Mouse (Mus musculus) kidney, embryonic 15.5 days (tissue): ENCODE data around the gene Cdca4. TPM values are rescaled to one million over a fixed set of nuclear protein-coding genes. Genes with fewer than 3 reads are reported as not detected.
A peak's percentile ranks its signal among the peaks of the same experiment; 100 is the strongest.

Experiments used
- ATAC-seq: fragments of 200-750 bp; cut with Nextera tagmentation; replicated peaks from 2 replicates; pipeline ENCODE4 v1.8.0; 2017; ENCODE audit warnings: moderate TSS enrichment; ENCODE audit not compliant: low FRiP score
- H3K27ac ChIP-seq: fragments of 300-500 bp; sonication (generic); 2 replicates; pipeline ENCODE4 v1.5.1; 2015; ENCODE audit warnings: mild to moderate bottlenecking, inconsistent platforms
- H3K27me3 ChIP-seq: fragments of 300-500 bp; sonication (generic); 2 replicates; pipeline ENCODE4 v1.6.1; 2015; ENCODE audit warnings: inconsistent platforms
- H3K36me3 ChIP-seq: fragments of 300-500 bp; sonication (generic); 2 replicates; pipeline ENCODE4 v1.6.1; 2015; ENCODE audit warnings: inconsistent platforms
- H3K4me1 ChIP-seq: fragments of 300-500 bp; sonication (generic); 2 replicates; pipeline ENCODE4 v1.6.1; 2015; ENCODE audit warnings: inconsistent platforms
- H3K4me2 ChIP-seq: fragments of 300-500 bp; sonication (generic); 2 replicates; pipeline ENCODE4 v1.6.1; 2015; ENCODE audit warnings: moderate library complexity, mild to moderate bottlenecking, inconsistent platforms
- H3K4me3 ChIP-seq: fragments of 300-500 bp; sonication (generic); replicated peaks from 2 replicates; pipeline ENCODE4 v1.5.1; 2015; ENCODE audit warnings: mild to moderate bottlenecking, inconsistent platforms
- H3K9ac ChIP-seq: fragments of 300-500 bp; sonication (generic); 2 replicates; pipeline ENCODE4 v1.6.1; 2015; ENCODE audit warnings: mild to moderate bottlenecking, inconsistent platforms
- H3K9me3 ChIP-seq: fragments of 300-500 bp; sonication (generic); replicated peaks from 2 replicates; pipeline ENCODE4 v1.6.1; 2016; ENCODE audit warnings: inconsistent platforms
- WGBS: fragments of 180-500 bp; shearing (Covaris S2); methylation state at CpG from one replicate; pipeline ENCODE4 v1.1.7; 2015; ENCODE audit warnings: mixed read lengths; 5-methylcytosine and 5-hydroxymethylcytosine counted together
- polyA plus RNA-seq: library from polyadenylated mRNA; unstranded; fragments of >200 nt; fragmentation: Nextera tagmentation; extraction: Ambion mirVana; gene quantifications from 2 replicates; pipeline ENCODE4 v1.2.1, GENCODE M21; 2015

Gene Cdca4
- polyA plus RNA-seq, 1 experiment from 2014 or later: 122 TPM

DNA sequence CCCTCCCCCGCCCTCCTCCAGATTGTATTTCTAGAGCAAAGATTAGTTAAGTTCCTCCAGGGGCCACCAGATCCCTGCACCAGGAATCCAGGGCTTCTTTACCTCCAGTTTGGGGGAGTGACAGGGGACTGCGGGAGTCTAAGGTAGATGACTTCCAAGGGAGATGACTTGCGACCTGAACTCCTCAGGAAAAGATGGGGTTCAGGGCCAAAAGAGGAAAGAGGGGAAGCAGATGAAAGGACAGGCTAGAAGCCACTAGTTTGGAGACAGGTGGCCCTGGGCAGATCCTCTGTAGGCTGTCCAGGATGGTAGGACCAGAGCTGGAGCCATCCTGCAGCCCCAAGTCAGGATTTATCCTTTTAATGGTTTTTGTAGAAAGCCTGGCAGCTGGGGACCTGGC is 26.3 kb downstream of the Cdca4 start:
- Histone ChIP-seq H3K4me3 (no peak overlapping the region), H3K4me1 (peaks cover 45% of the 10 kb centered on the region), H3K27ac (no peak overlapping the region), H3K4me2 (peak overlapping the region; percentile 100), H3K9me3 (no peaks in the 10 kb centered on the region), H3K9ac (no peak overlapping the region), H3K27me3 (peaks cover 52% of the 10 kb centered on the region), H3K36me3 (no peaks in the 10 kb centered on the region)
- ATAC-seq: no peak
- WGBS: 9% methylated on average over 3 of the region's 3 CpGs

DNA sequence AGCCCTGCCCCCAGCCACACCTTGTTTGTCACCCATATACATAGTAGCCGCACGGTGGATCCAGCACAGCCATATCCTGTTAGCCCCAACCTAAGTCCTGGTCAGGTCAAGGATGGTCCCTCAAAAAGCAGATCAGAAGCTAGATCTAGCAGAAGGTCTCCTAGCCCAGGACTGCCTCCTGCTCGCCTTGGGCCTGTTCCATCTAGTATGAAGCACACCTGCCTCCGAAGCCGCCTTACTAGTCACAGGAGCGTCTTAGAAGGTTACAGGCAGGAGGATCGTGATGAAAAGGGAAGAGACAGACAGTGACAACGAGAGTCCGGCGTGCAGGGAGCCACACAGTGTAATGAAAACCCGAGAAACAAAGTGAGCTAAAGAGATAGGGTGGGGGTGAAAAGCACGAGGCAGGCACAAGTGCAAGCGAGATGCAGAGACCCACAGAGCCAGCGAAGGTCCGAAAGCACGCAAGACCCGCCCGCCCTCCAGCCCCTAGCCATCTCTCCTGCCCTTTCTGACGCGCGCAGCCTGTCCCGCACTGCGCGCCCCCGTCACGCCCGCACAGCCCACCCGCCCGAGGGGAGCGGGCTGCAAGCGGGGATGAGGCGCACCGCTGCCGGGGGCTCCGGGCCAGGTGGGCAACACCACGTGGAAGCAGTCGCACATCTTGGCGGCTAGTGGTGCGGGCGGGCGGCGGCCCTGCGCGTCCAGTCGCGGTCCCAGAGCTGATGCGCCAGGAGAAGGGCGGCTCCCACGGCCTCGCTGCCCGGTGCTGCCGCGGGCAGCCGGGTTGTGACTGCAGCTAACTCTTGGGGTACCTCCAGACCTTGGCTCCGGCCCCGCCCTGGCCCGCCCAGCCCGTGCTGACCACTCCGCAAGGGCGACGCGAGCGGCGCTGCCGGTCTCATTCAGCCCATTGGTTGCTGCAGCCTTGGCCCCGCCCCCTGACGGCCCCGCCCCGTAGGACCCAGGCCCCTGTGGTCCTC is 27.1 kb downstream of the Cdca4 start, which contains the start of gene Ahnak2:
TSS of gene Ahnak2 (minus strand) at position 794 of the 983 bp plus-strand sequence.
- H3K9ac ChIP-seq: peak within 1 kb of the TSS; percentile 51
- H3K27me3 ChIP-seq: peaks cover 56% of the 10 kb centered on the region
- H3K27ac ChIP-seq: no peak within 1 kb of the TSS
- peak within 1 kb of the TSS; percentile 58 for H3K4me3 ChIP-seq
- no peaks in the 10 kb centered on the region for H3K9me3 ChIP-seq
- H3K36me3 ChIP-seq: no peaks in the 10 kb centered on the region
- ATAC-seq: peak; percentile 82
- H3K4me1 ChIP-seq: peaks cover 48% of the 10 kb centered on the region
- WGBS: 4% methylated on average over 63 of the region's 69 CpGs
- peak within 1 kb of the TSS; percentile 100 for H3K4me2 ChIP-seq

DNA sequence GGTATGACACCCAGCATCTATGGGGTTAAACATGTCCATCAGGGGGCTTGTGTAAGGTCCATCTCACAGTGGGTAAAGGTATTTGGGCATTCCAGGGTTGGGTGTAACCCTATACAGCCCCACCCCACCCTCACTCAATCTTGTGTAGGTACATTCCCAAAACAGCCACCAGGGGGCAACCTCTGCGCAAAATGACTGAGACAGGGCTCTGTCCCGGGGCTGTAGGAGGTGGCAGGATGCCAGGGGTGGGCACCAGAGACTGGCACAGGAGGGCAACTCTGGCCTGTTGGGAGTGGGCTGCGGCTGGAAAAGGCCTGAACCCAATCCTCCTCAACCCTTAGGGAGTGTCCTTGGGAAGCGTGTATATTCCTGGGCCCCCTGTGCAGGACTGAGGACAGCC is 28.7 kb downstream of the Cdca4 start:
- Histone ChIP-seq H3K36me3 (no peaks in the 10 kb centered on the region), H3K27me3 (peaks cover 54% of the 10 kb centered on the region)
- peak; percentile 31; the same call in 1 of the 2 replicates for ATAC-seq

DNA sequence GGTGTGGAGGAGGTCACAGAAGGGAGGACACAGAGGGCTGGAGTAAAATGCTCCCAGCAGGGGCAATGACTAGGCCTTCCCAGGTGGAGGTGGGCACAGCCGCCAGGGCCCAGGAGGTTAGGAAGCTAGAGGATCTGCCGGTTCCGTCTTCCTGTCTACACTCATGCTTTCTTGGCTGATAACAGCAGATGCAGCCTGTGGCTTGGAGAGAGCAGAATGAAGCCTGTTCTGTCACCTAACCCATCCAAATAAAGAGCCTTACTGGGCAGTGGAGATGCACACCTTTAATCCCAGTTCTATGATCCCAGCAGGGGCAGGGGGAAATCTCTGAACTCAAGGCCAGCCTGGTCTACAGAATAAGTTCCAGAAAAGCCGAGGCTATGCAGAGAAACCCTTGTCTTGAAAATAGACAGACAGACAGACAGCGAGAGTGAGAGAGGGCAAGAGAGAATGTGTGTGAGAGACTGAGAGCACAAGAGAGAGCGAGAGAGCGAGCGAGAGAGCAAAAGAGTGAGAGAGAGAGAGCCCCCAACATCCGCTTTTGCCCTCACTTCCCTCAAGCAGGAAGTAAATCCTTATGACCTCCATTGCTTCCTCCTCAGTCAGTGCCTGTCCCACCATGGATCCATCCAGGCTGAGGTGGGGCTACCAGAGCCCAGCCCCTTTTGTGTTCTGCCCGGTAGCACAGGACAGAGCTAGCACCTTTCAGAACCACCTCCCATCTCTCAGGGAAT is 29.8 kb downstream of the Cdca4 start:
- Histone ChIP-seq H3K27ac (no peak overlapping the region), H3K4me2 (no peak overlapping the region), H3K9me3 (no peaks in the 10 kb centered on the region), H3K36me3 (no peaks in the 10 kb centered on the region), H3K4me3 (no peak overlapping the region), H3K9ac (no peak overlapping the region), H3K4me1 (peaks cover 67% of the 10 kb centered on the region), H3K27me3 (peaks cover 46% of the 10 kb centered on the region)
- WGBS: 85% methylated on average over 10 of the region's 10 CpGs
- no peak for ATAC-seq

More for the DNA sequence above, 28.7 kb downstream of the Cdca4 start:
- H3K4me2 ChIP-seq: no peak overlapping the region
- peaks cover 61% of the 10 kb centered on the region for H3K4me1 ChIP-seq
- H3K4me3 ChIP-seq: no peak overlapping the region
- no peak overlapping the region for H3K9ac ChIP-seq
- WGBS: 5% methylated on average over 4 of the region's 4 CpGs
- H3K27ac ChIP-seq: no peak overlapping the region
- no peaks in the 10 kb centered on the region for H3K9me3 ChIP-seq

DNA sequence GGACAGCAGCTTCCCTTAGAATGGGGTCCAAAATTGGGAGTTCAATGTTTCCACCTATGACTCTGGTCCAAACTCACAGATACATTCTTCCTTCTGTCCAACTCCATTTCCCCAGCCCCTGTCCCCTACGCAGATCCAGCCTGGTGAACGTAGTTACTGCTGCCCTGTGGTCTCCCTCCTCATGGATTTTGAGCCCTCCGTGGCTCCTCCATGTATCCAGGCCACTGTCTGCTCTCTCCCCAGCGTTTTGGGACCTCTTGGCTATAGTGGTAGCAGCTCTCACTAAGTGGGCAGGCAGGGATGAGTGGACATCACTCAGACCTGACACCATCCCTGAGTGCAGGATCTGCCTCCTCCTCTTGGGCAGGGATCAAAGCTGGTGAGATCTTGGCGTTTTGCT is 30.5 kb downstream of the Cdca4 start:
- no peak overlapping the region for H3K4me2 ChIP-seq
- H3K9ac ChIP-seq: no peak overlapping the region
- peaks cover 71% of the 10 kb centered on the region for H3K4me1 ChIP-seq
- H3K27ac ChIP-seq: no peak overlapping the region
- no peaks in the 10 kb centered on the region for H3K9me3 ChIP-seq
- no peak for ATAC-seq
- no peaks in the 10 kb centered on the region for H3K36me3 ChIP-seq
- 75% methylated on average over 5 of the region's 5 CpGs for WGBS
- H3K27me3 ChIP-seq: peaks cover 41% of the 10 kb centered on the region
- no peak overlapping the region for H3K4me3 ChIP-seq

DNA sequence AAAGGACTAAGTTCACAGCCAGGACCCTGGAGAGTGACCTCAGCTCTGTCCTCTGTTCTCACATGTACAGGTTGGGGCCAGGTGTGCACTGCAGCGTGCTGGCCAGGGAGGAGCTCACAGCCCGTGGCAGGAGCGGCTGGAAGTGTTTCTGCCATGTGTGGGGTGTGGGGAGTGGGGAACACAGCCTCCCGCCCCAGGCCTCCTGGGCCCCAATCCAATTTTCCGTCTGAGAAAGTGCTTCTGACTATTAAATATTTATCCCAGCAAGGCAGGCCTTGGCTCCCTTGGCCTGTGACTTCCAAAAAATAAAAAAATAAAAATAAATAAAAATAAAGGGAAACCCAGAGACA is 30.9 kb downstream of the Cdca4 start:
- no peaks in the 10 kb centered on the region for H3K9me3 ChIP-seq
- no peak for ATAC-seq
- no peak overlapping the region for H3K4me3 ChIP-seq
- no peaks in the 10 kb centered on the region for H3K36me3 ChIP-seq
- H3K27me3 ChIP-seq: peaks cover 41% of the 10 kb centered on the region
- peaks cover 73% of the 10 kb centered on the region for H3K4me1 ChIP-seq
- no peak overlapping the region for H3K4me2 ChIP-seq
- 22% methylated on average over 5 of the region's 5 CpGs for WGBS
- H3K27ac ChIP-seq: no peak overlapping the region
- H3K9ac ChIP-seq: no peak overlapping the region

DNA sequence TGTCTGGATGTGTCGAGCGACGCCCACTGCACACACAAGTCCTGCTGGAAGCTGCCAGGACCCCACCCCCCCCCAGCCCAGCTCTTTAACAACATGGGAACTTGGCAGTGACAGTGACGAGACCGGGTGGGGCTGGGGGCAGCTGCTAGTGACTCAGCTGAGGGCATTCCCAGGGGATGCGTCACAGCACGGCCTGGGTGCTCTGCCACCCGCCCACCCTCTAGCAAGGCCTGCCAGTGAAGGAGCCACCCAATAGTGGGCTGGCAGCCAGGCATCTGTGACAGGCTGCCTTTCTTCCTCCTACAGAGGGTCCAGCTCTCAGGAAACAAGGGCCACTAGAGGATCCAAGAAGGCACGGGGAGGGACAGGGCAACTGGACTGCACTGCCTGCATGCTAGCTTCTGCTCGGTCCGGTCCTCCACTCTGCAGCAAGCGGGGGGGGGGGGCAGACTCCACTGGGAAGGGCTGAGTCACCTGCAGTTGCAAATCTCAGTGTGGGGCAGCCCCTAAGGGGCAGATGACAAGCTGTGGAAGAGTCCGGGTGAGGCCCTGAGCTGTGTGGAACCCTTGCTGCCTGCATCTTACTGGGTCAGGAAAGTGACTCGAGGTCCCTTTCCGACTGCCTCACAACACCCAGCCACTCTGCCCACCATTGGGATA is 31.4 kb downstream of the Cdca4 start:
- 56% methylated on average over 15 of the region's 15 CpGs for WGBS
- H3K4me3 ChIP-seq: no peak overlapping the region
- no peak overlapping the region for H3K4me2 ChIP-seq
- H3K36me3 ChIP-seq: no peaks in the 10 kb centered on the region
- no peak overlapping the region for H3K27ac ChIP-seq
- ATAC-seq: no peak
- no peaks in the 10 kb centered on the region for H3K9me3 ChIP-seq
- no peak overlapping the region for H3K9ac ChIP-seq
- H3K4me1 ChIP-seq: peaks cover 68% of the 10 kb centered on the region
- peaks cover 41% of the 10 kb centered on the region for H3K27me3 ChIP-seq

DNA sequence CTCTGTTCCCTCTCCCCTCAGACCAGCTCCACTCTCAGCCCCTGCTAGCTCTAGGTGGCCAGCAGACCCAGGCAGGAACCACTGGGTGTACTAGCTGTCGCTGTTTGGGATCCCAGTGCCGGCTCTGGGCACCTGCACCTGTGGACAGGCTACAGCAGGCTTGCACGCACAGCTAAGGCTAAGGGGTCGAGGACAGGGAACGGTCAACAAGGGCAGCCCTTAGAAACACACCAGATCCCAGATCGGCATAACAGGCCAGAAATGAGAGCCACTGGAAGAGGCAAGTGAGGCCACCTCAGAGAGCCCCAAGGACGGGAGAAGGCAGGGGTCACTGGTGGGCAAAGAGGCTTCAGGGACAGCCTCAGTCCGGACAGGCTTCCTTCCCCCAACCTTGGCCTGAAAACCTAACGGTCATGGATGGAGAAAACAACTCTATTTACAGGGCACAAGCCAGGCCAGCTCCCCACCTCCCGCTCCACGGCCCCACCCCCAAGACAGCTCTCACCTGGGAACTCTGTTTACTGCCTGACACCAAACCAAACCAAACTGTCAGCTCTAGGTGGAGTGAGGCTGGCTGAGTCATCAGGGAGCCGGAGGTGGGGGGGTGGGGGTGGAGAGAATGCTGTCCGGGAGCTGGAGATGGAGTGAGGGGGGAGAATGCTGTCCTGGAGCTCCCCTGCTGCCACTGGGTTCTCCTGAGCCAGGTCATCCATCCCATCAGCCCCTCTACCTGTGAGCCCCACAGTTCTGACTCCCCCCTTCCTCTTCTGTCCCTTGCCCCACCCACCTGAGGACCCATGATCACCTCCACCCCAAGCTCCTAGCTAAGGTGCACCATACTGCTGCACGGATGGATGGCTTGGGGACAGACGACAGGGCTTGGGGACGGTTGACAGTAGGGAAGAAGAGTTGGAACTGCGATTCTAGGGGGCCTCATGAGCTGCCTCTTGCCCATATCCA is 32.4 kb downstream of the Cdca4 start:
- WGBS: 46% methylated on average over 17 of the region's 17 CpGs
- Histone ChIP-seq H3K9me3 (no peaks in the 10 kb centered on the region), H3K27ac (no peak overlapping the region), H3K36me3 (no peaks in the 10 kb centered on the region), H3K27me3 (peaks cover 36% of the 10 kb centered on the region), H3K4me1 (peaks cover 60% of the 10 kb centered on the region), H3K9ac (no peak overlapping the region), H3K4me3 (no peak overlapping the region), H3K4me2 (no peak overlapping the region)
- no peak for ATAC-seq

DNA sequence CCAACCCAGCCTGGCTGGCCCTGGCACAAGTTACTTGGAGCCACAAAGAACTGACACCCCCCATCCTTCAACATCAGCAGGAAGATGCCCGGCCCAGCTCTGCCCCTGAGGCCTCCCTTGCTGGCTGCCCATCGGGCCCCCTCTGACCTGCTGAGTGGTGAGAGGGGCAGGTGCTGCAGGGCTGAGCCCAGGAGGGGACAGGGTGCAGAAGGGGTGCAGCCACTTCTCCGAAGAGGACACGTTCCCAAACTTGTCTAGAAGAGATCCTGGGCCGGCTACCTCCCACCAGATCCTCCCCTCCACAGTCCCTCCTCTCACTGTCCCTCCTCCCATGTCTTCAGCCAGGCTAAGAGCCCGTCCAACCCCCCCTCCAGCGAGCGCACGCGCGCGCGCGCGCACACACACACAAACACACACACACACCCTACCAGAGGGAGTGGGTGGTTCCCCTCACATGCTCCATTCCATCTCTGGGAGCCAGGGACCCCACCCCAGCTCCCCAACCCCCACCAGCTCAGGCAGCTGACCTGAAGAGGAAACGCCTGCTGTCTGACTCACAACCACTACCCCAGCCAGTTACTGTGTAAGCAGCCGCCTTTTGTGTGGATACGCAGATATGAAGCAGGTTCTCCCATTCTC is 33.6 kb downstream of the Cdca4 start:
- H3K27ac ChIP-seq: no peak overlapping the region
- peaks cover 24% of the 10 kb centered on the region for H3K27me3 ChIP-seq
- H3K4me1 ChIP-seq: peaks cover 48% of the 10 kb centered on the region
- no peaks in the 10 kb centered on the region for H3K36me3 ChIP-seq
- H3K9me3 ChIP-seq: no peaks in the 10 kb centered on the region
- 59% methylated on average over 18 of the region's 18 CpGs for WGBS
- peak overlapping the region; percentile 21; the same call in 1 of the 2 replicates for H3K4me2 ChIP-seq
- ATAC-seq: no peak
- no peak overlapping the region for H3K9ac ChIP-seq
- no peak overlapping the region for H3K4me3 ChIP-seq

DNA sequence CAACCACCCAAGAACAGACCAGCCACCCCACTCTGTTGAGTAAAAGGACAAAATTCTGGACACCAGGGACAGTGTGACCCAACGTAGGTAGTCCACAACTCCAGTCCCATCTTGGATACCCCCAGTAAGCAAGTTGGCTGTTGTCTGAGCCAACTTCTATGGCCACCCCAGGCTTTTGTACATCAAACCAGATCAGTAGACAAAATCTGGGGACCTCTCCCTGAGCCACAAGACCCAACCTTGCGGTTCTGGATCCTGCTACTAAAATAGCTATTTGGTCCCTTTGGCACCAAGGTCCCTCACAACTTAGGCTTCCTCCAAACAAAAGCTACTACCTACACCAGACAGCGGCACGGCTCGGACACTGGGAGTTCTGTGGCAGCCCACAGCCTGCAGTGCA is 34.2 kb downstream of the Cdca4 start:
- H3K4me3 ChIP-seq: no peak overlapping the region
- WGBS: 91% methylated on average over 5 of the region's 5 CpGs

More for the DNA sequence above, 34.2 kb downstream of the Cdca4 start:
- no peak overlapping the region for H3K4me2 ChIP-seq
- H3K27me3 ChIP-seq: peaks cover 19% of the 10 kb centered on the region; the same call in 1 of the 2 replicates
- H3K9me3 ChIP-seq: no peaks in the 10 kb centered on the region
- no peak overlapping the region for H3K9ac ChIP-seq
- no peak overlapping the region for H3K27ac ChIP-seq
- no peaks in the 10 kb centered on the region for H3K36me3 ChIP-seq
- H3K4me1 ChIP-seq: peaks cover 43% of the 10 kb centered on the region
- no peak for ATAC-seq
